Mouse (Mus musculus) stomach, embryonic 15.5 days (tissue): ENCODE results near the gene Bpifb3. TPM values are rescaled to one million over a fixed set of nuclear protein-coding genes. Genes with fewer than 3 reads are reported as not detected.

Experiments used
- ATAC-seq: fragments of 200-750 bp; cut with Nextera tagmentation; 2 replicates; pipeline ENCODE4 v1.8.0; 2017; ENCODE audit warnings: low read depth, moderate number of reproducible peaks, moderate TSS enrichment; ENCODE audit not compliant: insufficient read depth, low FRiP score
- H3K27ac ChIP-seq: fragments of 300-500 bp; sonication (generic); 2 replicates; pipeline ENCODE4 v1.5.1; 2015; ENCODE audit warnings: mild to moderate bottlenecking, inconsistent platforms
- H3K27me3 ChIP-seq: fragments of 300-500 bp; sonication (generic); replicated peaks from 2 replicates; pipeline ENCODE4 v1.6.1; 2015; ENCODE audit warnings: inconsistent platforms
- H3K36me3 ChIP-seq: fragments of 300-500 bp; sonication (generic); 2 replicates; pipeline ENCODE4 v1.6.1; 2015; ENCODE audit warnings: inconsistent platforms
- H3K4me1 ChIP-seq: fragments of 300-500 bp; sonication (generic); 2 replicates; pipeline ENCODE4 v1.6.1; 2015; ENCODE audit warnings: inconsistent platforms
- H3K4me2 ChIP-seq: fragments of 300-500 bp; sonication (generic); 2 replicates; pipeline ENCODE4 v1.6.1; 2015; ENCODE audit warnings: mild to moderate bottlenecking, inconsistent platforms
- H3K4me3 ChIP-seq: fragments of 300-500 bp; sonication (generic); replicated peaks from 2 replicates; pipeline ENCODE4 v1.5.1; 2015; ENCODE audit warnings: inconsistent platforms
- H3K9ac ChIP-seq: fragments of 300-500 bp; sonication (generic); 2 replicates; pipeline ENCODE4 v1.6.1; 2015; ENCODE audit warnings: inconsistent platforms
- H3K9me3 ChIP-seq: fragments of 300-500 bp; sonication (generic); 2 replicates; pipeline ENCODE4 v1.6.1; 2016; ENCODE audit warnings: inconsistent platforms
- WGBS: fragments of 180-500 bp; shearing (Covaris S2); methylation state at CpG from one replicate; pipeline ENCODE4 v1.1.7; 2015; 5-methylcytosine and 5-hydroxymethylcytosine counted together
- polyA plus RNA-seq: library from polyadenylated mRNA; unstranded; fragments of >200 nt; fragmentation: Nextera tagmentation; extraction: Ambion mirVana; gene quantifications from 2 replicates; pipeline ENCODE4 v1.2.1, GENCODE M21; 2015

Gene Bpifb3
- polyA plus RNA-seq: not detected in 2 replicates

DNA sequence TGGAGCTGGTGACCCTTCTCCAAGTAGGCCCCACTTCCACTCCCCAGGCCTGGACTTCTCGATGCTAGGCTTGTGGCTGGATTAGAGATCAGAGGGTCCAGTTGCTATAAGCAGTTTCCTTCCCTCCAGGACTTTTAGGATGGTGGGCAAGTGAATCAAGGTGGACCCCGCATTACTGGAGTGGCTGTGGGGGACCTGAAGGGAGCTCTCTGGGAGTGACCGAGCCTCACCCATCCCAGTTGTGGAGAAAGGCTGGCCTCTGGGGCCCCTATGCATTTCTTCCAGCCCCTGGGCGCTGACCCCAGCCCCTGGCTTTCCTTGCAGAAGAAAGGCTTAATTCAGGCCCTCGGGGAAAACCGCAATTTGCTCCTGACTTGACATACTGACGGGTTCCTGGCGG lies at the start of gene Bpifb3:
Gene Bpifb3 (plus strand): TSS at position 301 of the 400 bp plus-strand sequence.
- Histone ChIP-seq H3K27ac (no peak within 1 kb of the TSS), H3K4me3 (no peak within 1 kb of the TSS), H3K27me3 (no peaks in the 10 kb centered on the region), H3K4me1 (no peaks in the 10 kb centered on the region), H3K4me2 (no peak within 1 kb of the TSS), H3K9me3 (no peaks in the 10 kb centered on the region), H3K36me3 (no peaks in the 10 kb centered on the region), H3K9ac (no peak within 1 kb of the TSS)
- 72% methylated on average over 8 of the region's 8 CpGs for WGBS
- no peak for ATAC-seq

DNA sequence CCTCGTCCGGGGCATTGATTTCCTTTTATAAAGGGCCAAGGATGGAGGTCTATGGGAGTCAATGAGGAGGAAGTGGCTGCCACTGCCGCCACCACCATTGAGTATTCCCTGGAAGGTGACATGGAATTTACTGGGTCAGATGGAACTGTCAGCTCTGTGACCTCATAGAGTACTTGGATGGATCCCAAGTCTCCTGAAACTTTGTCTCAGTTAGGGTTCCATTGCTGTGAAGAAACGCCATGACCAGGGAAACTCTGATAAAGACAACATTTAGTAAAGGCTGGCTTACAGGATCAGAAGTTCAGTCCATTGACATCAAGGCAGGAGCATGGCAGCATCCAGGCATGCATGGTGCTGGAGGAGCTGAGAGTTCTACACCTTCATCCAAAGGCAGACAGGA lies 47.0 kb upstream of the Bpifb3 start, which contains the start of gene Sun5:
Gene Sun5 (minus strand): TSS at position 101 of the 400 bp plus-strand sequence.
- Histone ChIP-seq H3K4me3 (no peak within 1 kb of the TSS), H3K27ac (no peak within 1 kb of the TSS), H3K4me2 (no peak within 1 kb of the TSS), H3K9ac (no peak within 1 kb of the TSS), H3K27me3 (no peaks in the 10 kb centered on the region), H3K36me3 (no peaks in the 10 kb centered on the region), H3K4me1 (no peaks in the 10 kb centered on the region), H3K9me3 (no peaks in the 10 kb centered on the region)
- WGBS: 77% methylated on average over 4 of the region's 4 CpGs
- ATAC-seq: no peak

DNA sequence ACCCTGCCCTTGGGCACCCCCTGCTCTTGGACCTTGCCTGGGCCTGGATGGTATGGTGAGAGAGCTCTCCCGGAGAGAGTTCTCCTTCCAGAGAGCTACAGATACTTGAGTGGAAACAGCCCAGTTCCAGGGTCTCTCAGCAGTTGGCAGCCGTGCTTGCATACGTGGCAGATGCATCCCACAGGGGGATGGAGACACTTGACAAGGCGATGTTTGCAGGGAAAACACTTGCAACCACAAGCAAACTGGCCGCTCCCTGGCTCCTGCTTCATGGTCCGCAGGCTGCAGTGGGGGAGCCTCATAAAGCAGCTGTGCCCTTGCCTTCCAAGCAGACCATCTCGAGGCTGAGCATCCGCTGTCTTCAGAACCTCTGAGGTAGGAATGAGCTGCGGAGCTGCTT lies 43.3 kb upstream of the Bpifb3 start, which contains the start of gene Bpifb2:
Gene Bpifb2 (plus strand): TSS at position 301 of the 400 bp plus-strand sequence.
- Histone ChIP-seq H3K4me3 (no peak within 1 kb of the TSS), H3K9ac (no peak within 1 kb of the TSS), H3K27ac (no peak within 1 kb of the TSS), H3K4me2 (no peak within 1 kb of the TSS), H3K27me3 (no peaks in the 10 kb centered on the region), H3K9me3 (no peaks in the 10 kb centered on the region), H3K4me1 (no peaks in the 10 kb centered on the region), H3K36me3 (no peaks in the 10 kb centered on the region)
- no peak for ATAC-seq
- WGBS: 70% methylated on average over 9 of the region's 9 CpGs

DNA sequence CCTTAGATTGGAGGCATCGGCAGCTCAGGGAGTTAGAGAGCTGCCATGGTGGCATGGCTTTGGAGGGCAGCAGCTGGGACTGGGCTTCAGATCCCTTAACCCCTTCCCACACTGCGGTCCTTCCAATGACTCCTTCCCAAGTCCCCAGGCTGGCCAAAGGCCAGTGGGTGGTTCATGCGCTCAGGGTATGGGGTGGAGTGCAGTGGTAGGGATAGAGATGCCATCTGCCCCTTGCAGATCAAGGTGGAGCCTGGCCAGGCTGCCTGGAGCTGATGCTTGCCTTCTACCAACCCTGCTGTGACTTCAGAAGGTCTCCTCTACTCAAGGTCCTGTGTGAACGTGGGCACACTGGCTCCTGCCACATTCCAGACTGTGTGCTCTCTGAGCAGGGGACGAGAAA lies 18.9 kb upstream of the Bpifb3 start:
- no peaks in the 10 kb centered on the region for H3K4me1 ChIP-seq
- WGBS: 84% methylated on average over 5 of the region's 5 CpGs
- no peak overlapping the region for H3K4me2 ChIP-seq
- H3K9me3 ChIP-seq: no peaks in the 10 kb centered on the region
- no peak overlapping the region for H3K9ac ChIP-seq
- no peak for ATAC-seq
- H3K36me3 ChIP-seq: no peaks in the 10 kb centered on the region
- H3K27me3 ChIP-seq: no peaks in the 10 kb centered on the region
- no peak overlapping the region for H3K27ac ChIP-seq
- no peak overlapping the region for H3K4me3 ChIP-seq

DNA sequence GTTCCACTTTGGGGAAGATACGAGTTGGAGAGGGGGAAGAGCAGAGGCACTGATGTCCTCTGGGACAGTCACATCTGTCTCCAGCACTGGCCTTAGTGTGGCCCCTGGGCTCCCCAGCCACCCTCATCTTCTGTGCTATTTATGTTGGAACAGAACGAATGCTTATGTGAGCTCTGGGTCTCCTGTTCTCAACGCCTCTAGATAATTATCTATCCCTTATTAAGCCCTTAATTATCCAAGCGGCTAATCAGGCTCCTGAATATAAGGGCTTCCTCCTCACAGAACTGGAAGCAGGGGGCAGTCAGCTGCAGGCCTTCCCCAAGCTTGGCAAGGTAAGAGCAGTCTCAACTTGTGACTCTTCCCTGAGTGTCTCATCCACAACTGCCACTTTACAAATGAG lies 17.9 kb upstream of the Bpifb3 start, which contains the start of gene Bpifb6:
Gene Bpifb6 (plus strand): TSS at position 301 of the 400 bp plus-strand sequence.
- Histone ChIP-seq H3K4me3 (no peak within 1 kb of the TSS), H3K36me3 (no peaks in the 10 kb centered on the region), H3K27ac (no peak within 1 kb of the TSS), H3K9ac (no peak within 1 kb of the TSS), H3K4me1 (no peaks in the 10 kb centered on the region), H3K9me3 (no peaks in the 10 kb centered on the region), H3K4me2 (no peak within 1 kb of the TSS), H3K27me3 (no peaks in the 10 kb centered on the region)
- 76% methylated on average over 4 of the region's 4 CpGs for WGBS
- no peak for ATAC-seq

DNA sequence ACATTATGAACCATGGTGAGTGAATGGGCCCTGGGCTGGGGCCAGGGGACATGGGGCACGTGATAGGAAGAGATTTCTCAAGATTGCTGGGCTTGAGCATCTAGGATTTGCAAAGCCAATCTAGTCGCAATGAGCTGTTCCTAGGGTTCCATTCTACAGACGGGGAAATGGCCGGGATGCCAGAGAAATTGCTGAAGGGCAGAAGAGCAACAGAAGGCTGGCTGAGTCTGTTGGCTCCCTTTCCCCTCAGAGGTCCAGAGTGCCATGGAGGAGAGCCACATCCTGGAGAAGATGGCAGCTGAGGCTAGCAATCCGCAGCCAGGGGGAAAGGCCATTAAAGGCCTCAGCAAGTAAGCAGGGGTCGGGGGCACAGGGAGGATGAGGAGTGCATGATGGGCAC lies 15.3 kb upstream of the Bpifb3 start:
- H3K9me3 ChIP-seq: no peaks in the 10 kb centered on the region
- no peaks in the 10 kb centered on the region for H3K27me3 ChIP-seq
- H3K27ac ChIP-seq: no peak overlapping the region
- H3K9ac ChIP-seq: no peak overlapping the region
- no peak overlapping the region for H3K4me3 ChIP-seq
- WGBS: 71% methylated on average over 6 of the region's 6 CpGs
- no peak for ATAC-seq
- H3K4me1 ChIP-seq: no peaks in the 10 kb centered on the region
- H3K4me2 ChIP-seq: no peak overlapping the region
- no peaks in the 10 kb centered on the region for H3K36me3 ChIP-seq

DNA sequence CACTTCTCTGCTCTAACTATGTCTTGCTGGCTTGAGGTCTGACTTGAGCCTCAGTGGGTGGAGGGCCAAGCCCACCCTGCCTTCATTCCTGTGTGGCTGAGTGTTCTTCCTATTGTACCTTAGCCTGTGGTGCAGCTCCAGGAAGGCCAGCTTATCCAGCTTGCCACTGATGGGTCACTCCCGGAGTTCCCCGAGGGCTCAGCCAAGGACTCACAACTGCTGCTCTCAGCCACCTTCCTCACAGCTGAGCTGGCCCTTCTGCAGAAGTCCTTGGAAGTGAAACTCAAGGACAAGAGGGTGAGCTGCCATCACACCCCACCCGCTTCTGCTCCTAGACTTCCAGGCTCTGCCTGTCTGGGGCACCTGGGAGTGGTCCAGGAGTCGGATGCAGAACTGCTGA lies 11.4 kb upstream of the Bpifb3 start:
- no peaks in the 10 kb centered on the region for H3K27me3 ChIP-seq
- 79% methylated on average over 4 of the region's 4 CpGs for WGBS
- ATAC-seq: no peak

DNA sequence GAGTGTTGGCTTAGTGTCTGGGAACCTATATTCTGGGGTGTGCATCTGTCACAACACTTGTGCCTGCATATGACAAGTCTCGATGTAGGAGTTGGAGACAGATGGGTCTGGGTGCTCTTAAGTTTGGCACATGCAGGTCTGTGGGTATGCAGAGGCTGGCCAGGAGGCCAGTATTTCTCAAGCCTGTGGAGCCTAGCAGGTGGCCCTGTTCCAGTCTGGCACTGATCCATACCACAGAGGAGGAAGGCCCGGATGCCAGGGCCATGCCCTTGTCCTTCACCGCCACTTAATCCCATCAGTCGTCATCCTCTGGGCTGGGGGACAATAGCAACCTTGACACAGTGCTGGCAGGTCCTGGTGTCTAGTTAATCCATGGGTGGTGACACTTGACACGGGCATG lies 3.9 kb upstream of the Bpifb3 start:
- H3K27me3 ChIP-seq: no peaks in the 10 kb centered on the region
- no peaks in the 10 kb centered on the region for H3K9me3 ChIP-seq
- H3K4me3 ChIP-seq: no peak overlapping the region
- H3K9ac ChIP-seq: no peak overlapping the region
- no peaks in the 10 kb centered on the region for H3K4me1 ChIP-seq
- H3K27ac ChIP-seq: no peak overlapping the region
- ATAC-seq: no peak
- 61% methylated on average over 5 of the region's 5 CpGs for WGBS
- no peaks in the 10 kb centered on the region for H3K36me3 ChIP-seq
- no peak overlapping the region for H3K4me2 ChIP-seq

More for the DNA sequence above, 11.4 kb upstream of the Bpifb3 start:
- Histone ChIP-seq H3K9ac (no peak overlapping the region), H3K9me3 (no peaks in the 10 kb centered on the region), H3K36me3 (no peaks in the 10 kb centered on the region), H3K4me3 (no peak overlapping the region), H3K27ac (no peak overlapping the region), H3K4me2 (no peak overlapping the region), H3K4me1 (no peaks in the 10 kb centered on the region)

DNA sequence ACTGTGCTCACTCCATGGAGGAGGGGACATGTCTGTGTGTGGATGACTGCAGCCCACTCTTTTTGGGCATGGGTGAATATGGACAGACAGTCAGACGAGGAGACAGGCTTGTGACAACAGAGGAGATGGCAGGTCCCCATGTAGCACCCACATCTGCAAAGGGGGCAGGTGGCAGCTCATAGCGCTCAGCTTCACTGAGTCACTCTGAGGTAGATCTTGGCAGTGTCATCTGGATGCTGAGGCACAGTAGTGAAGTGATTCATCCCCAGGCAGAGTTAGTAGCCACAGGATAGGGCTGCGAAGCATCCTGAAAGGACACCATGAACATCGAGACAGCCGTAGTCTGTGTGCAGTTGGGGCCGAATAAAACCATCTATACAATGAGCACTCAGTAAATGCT lies 3.2 kb downstream of the Bpifb3 start:
- no peak for ATAC-seq
- 84% methylated on average over 6 of the region's 6 CpGs for WGBS
- no peaks in the 10 kb centered on the region for H3K36me3 ChIP-seq
- H3K27ac ChIP-seq: no peak overlapping the region
- H3K9ac ChIP-seq: no peak overlapping the region
- no peaks in the 10 kb centered on the region for H3K9me3 ChIP-seq
- H3K4me1 ChIP-seq: no peaks in the 10 kb centered on the region
- no peak overlapping the region for H3K4me2 ChIP-seq
- H3K4me3 ChIP-seq: no peak overlapping the region
- H3K27me3 ChIP-seq: no peaks in the 10 kb centered on the region

DNA sequence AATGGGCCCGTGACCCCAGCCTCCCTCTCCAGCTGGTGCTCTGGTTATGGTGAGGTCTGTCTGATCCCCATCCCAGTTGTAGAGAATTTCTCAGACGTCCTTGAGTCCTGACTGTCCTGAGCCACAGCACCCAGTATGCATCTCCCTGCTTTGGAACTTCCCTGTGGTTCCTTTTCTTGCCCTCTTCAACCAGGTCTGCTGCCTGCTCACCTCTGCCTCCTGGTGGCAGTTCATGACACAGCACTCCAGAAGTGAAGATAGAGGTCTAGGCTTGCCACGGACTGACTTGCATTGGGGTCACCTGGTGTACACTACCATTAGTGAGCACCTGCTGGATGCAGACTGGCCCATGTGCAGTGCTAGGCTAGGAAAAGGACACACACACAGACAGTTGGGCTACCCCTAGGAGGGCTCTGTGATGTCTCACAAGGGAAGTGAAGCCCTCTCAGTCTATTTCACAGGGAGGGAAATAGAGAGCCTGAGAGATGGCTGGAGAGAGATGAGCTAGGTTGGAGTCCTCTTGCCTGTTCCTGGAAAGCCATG lies 11.9 kb downstream of the Bpifb3 start:
- no peak overlapping the region for H3K4me3 ChIP-seq
- no peaks in the 10 kb centered on the region for H3K27me3 ChIP-seq
- WGBS: 41% methylated on average over 3 of the region's 3 CpGs
- H3K36me3 ChIP-seq: no peaks in the 10 kb centered on the region
- H3K9ac ChIP-seq: no peak overlapping the region
- no peak overlapping the region for H3K27ac ChIP-seq
- ATAC-seq: no peak; the same call in 1 of the 2 replicates
- H3K9me3 ChIP-seq: no peaks in the 10 kb centered on the region
- H3K4me1 ChIP-seq: no peaks in the 10 kb centered on the region
- H3K4me2 ChIP-seq: no peak overlapping the region

DNA sequence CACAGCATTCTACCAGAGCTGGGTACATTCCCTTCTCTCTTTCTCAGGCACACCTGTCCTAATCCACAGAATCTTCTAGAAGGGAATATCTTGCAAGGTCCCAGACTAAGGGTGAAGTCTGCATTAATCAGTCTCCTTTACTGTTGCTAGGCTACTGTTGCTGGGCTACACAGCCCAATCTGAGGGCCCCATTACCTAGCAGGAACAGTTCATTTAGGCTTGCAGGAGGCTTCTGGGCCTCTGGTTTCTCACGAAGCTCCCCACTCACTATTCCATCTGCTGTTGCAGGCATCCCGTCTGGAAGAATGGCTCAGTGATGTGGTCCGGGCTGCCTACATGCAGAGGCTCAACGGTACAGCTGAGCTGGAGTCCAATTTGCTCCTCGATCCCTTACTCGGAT lies 13.1 kb downstream of the Bpifb3 start:
- ATAC-seq: no peak
- Histone ChIP-seq H3K27me3 (no peaks in the 10 kb centered on the region), H3K4me3 (no peak overlapping the region), H3K4me2 (no peak overlapping the region), H3K4me1 (no peaks in the 10 kb centered on the region), H3K27ac (no peak overlapping the region), H3K36me3 (no peaks in the 10 kb centered on the region), H3K9me3 (no peaks in the 10 kb centered on the region), H3K9ac (no peak overlapping the region)
- 81% methylated on average over 6 of the region's 6 CpGs for WGBS

DNA sequence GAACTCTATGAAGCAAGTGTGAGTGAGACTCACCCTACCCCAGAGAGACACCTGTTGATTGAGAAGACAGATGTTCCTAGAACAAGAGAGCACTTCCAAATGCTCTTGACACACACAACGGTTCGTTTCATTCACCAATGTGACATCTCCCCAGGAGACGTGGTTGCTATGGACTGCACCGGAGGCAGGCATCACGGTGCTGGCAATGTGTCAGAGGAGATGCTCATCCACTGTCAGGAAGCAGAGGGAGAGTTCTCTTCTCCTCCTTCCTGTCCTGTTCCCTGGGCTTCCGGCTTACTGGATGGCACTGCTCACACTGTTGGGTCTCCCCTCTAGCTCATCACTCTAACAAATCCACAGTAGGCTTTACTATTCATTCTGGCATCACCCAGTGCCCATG lies 15.3 kb downstream of the Bpifb3 start:
- H3K27ac ChIP-seq: no peak overlapping the region
- no peak overlapping the region for H3K4me3 ChIP-seq
- H3K36me3 ChIP-seq: no peaks in the 10 kb centered on the region
- no peak for ATAC-seq
- H3K9me3 ChIP-seq: no peaks in the 10 kb centered on the region
- no peak overlapping the region for H3K9ac ChIP-seq
- no peaks in the 10 kb centered on the region for H3K4me1 ChIP-seq
- no peak overlapping the region for H3K4me2 ChIP-seq
- no peaks in the 10 kb centered on the region for H3K27me3 ChIP-seq
- WGBS: 74% methylated on average over 6 of the region's 6 CpGs

DNA sequence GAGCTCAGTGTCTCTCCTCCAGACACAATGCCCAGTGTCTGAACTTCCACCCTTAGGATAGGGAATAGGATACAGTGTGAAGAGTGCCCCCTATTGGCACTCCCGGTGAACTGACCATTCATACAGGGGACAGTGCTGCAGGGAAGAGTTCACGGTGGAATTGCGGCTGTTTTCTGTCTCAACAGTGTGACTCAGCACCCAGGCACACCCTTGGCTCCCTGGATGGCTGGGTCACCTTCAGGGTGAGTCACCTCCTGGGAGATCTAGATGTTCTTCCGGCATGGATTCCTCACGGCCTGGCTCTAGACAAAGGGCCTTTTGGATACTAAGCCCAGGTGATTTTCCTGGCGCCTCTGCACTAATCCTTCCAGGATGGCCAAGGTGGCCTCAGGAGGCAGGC lies 17.3 kb downstream of the Bpifb3 start:
- H3K4me1 ChIP-seq: no peaks in the 10 kb centered on the region
- H3K27me3 ChIP-seq: no peaks in the 10 kb centered on the region
- H3K4me3 ChIP-seq: no peak overlapping the region
- H3K9ac ChIP-seq: no peak overlapping the region
- WGBS: 80% methylated on average over 6 of the region's 6 CpGs
- H3K27ac ChIP-seq: no peak overlapping the region
- no peaks in the 10 kb centered on the region for H3K9me3 ChIP-seq
- no peak for ATAC-seq
- H3K36me3 ChIP-seq: no peaks in the 10 kb centered on the region
- H3K4me2 ChIP-seq: no peak overlapping the region
